Mouse (Mus musculus): ENCODE data around the gene Prox1.

Gene Prox1

DNA sequence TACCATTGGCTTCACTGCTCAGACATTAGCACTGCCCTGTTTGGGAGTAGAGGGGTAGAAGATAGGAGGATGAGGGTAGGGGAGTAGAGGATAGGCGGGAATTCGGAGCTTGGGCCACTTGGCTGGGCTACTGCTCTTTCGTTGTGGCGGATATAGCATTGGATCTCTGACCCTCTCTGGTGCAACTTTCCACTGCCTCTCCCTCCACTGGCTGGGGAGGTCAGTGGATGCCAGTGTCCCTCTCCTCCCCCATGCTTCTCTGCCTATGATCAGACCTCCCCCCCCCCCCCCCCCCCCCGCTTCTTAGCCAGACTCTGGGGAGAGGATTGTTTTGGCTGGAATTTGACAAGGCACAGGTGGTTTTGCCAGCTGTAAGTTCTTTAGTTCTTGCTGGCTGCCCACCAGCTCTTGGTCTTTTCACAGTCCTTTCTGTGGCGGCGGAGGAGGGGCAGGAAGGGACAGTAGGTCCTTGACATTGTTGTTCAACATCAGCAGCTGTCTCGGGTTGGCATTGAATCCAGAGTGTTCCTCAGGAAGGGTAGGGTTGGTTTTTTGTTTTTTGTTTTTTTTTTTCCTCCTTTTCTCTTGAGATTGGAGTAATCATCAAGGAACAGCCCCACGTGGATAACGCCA, 90.8 kb downstream of the Prox1 start:
- no peak for DNase-seq (ENCODE audit: low read depth, low spot score)

DNA sequence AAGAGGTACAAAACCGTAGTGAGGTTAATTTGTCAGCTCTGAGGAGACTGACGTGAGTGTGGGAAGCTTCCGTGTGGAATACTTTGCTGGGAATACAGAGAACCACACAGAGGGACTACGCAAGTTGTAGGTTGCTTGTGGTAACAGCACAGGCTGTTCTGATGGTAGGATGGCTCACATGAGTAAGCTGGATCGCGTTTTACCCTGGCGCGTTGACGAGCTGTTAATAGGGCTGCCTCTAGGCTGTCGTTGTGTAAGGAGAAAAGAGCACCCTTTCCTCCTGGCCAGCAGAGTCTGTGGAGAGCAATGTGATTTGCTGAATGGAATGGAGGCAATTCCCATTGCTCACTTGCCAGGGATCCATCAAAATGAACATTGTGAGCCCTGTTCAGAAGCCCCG, 93.9 kb downstream of the Prox1 start:
- DNase-seq (ENCODE audit: low read depth, low spot score), result no peak

Measured in CD4-positive helper T cell, adult 2 months (primary cell).